Mouse (Mus musculus) frontal cortex, adult (tissue): Measurements from ENCODE around the gene Slco2a1.

ENCODE experiments used
- ATAC-seq: cut with Nextera tagmentation; 2 replicates; pipeline ENCODE4 v1.9.2; 2017; ENCODE audit warnings: mild to moderate bottlenecking, moderate library complexity, mixed read lengths; ENCODE audit not compliant: low TSS enrichment

Gene Slco2a1

DNA sequence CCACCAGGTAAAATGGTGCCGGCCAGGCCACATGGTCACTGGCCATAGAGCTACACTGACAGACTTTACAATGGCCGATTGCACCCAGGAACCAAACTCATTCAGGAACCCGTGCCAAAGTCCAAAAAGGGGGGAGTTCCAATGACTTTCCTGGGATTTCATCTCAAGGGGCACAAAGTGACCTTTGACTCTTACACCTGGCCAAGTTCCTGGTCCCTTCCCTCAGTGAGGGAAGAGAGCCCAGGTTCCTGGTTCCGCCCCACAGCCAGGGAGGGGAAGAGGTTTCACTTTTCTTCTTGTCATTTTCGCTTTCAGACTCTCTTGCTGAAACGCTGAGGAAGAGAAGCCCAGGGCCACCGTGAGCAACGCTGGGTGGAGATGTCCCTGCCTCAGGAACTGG is at the start of gene Slco2a1:
Gene Slco2a1, plus strand, starts transcription at position 251 of the 400 bp plus-strand sequence.
- no peak for ATAC-seq

DNA sequence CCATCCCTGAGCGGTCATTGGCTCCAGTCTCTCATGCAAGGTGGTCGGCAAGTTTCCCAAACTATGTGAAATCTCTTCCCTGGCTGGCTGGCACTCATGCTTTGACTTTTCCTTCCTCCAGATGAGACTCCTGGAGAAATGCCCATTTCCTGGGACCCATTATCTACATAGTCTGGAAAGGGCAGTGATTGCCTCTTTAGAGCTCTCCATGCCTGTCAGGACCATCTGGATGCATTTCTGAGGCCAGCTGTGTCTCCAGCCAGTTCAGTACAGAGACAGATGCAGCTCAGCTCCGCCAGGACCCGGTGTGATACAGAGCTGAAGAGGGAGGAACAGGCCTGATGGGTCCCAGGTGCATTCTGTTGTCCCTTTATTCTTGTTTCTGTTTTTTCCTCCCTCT is 46.3 kb upstream of the Slco2a1 start:
- no peak for ATAC-seq

DNA sequence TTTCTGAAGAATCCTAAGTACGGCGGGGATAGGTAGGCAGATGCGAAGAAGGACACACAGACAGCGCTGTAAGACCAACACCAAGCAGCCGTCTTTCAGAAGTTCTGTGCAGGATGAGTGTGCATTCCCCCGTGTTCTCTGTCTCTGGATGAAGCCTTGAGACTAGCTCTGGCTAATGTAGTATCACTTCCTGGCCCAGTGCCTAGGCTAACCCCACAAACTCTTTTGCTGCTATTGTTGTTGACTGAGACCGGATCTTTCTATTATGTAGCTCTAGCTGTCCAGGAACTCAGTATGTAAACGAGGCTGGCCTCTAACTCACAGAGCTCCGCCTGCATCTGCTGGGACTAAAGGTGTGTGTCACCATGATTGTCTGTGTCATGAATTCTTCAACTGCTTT is 43.6 kb upstream of the Slco2a1 start:
- no peak for ATAC-seq

DNA sequence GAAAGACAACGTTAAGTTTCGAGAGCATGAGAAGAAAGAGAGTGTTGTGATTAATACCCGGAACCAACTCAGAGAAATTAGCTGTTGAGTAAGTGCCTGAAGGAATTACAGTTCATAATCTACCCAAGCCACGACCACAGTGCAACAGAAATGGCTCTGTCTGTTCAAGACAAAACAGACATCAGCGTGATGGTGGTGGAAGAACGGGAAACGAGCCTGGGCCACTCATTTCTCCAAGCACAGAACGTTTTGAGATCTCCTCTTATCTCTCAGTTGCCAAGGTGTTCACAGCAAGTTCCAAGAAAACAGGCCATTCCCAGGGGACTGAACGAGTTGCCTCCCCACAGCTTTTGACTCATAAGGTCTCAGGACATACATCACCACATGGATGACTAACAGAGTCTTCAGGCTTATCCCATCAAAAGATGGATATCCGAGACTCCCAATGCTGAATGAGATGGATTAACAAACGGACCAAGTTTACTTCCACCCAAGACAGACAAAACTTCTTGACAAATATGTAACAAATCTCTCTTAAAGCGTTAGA is 42.0 kb upstream of the Slco2a1 start:
- no peak for ATAC-seq

DNA sequence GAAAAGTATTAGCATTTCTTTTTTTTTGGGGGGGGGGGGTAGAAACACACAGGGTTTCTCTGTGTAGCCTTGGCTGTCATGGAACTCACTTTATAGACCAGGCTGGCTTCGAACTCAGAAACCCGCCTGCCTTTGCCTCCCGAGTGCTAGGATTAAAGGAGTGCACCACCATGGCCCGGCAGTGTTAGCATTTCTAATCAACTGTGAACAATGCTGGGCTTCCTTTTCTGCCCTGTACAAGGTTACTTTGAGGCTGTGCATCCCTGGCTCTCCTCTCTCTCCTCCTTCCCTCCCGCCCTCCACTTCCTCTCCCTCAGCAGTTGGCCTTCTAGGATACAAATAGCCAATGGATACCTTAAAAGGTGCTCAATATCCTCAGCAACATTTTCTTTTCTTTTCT is 39.8 kb upstream of the Slco2a1 start:
- no peak for ATAC-seq

DNA sequence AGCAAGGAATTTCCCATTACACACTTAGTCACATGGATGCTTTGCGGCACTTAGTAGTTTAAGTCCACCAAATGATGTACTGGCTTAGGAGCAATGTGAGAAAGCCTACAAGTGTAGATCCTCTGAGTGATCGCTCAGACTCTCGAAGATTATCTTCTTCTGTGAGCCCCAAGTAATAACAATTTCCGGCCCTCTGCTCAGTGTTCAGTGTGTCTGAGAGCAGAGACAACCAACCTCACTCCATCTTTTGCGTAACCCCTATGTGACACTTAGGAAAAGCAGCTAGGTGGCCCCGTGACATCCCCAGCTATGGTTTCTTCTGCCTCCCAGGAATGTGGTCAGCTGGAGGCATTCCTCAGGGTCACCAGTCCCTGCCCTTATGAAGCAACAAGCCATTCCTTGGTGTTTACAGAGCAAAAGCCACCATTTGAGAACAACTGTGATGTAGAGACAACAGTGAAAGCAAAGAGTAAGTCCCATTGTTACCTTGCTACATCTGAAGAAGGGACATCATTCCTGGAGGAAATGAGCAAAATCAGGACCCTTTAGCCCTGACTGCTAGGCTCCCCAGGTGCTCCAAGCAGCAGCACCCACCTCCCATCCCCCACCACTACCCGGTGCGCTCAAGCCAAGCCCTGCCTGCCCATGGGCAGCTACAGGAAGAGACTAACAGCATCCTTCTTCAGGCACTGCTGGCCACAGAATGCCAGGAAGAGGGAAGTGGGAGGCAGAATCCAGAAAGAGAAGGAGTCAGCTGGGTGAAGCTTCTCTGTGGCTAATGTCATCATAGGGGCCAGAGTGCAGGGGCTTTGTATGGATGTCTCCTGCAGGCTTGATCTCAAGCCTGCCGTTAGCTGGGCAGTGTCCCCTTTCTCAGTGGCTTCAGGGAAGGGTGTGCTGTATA is 37.2 kb upstream of the Slco2a1 start:
- ATAC-seq = no peak

DNA sequence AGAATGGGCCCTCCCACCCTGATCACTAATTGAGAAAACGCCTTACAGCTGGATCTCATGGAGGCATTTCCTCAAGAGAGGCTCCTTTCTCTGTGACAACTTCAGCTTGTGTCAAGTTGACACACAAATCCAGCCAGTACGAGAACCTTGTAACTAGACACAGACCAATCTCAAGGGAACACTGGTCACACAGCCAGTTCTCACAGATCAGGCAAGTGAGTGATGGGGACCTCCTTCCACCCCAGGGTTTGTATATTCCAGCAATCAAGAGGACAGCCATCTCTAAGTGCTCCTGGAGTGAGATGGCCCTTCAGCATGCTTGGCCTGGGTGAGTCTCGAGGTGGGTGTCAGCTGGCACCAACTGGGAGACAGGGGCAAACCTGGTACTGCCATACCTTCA is 32.6 kb upstream of the Slco2a1 start:
- no peak for ATAC-seq

DNA sequence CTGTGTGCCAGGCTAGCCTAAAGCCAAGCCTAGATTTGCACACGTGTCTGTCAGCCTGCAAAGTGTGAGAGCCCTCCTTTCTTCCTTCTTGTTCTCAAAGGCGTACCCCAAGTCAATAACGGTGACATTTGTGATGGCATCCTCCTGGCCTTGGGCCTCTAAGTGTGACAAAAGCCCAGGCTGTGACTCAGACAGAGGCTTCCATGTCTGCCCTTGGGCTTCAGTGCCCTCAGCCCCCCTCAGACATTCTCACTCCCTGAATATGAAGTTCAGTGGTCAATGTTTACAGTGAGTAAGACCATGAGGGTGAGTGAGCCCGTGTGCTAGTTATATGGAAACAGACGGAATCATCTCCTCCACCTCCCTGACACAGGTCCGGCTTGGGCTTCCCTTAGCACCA is 29.8 kb upstream of the Slco2a1 start:
- no peak for ATAC-seq

DNA sequence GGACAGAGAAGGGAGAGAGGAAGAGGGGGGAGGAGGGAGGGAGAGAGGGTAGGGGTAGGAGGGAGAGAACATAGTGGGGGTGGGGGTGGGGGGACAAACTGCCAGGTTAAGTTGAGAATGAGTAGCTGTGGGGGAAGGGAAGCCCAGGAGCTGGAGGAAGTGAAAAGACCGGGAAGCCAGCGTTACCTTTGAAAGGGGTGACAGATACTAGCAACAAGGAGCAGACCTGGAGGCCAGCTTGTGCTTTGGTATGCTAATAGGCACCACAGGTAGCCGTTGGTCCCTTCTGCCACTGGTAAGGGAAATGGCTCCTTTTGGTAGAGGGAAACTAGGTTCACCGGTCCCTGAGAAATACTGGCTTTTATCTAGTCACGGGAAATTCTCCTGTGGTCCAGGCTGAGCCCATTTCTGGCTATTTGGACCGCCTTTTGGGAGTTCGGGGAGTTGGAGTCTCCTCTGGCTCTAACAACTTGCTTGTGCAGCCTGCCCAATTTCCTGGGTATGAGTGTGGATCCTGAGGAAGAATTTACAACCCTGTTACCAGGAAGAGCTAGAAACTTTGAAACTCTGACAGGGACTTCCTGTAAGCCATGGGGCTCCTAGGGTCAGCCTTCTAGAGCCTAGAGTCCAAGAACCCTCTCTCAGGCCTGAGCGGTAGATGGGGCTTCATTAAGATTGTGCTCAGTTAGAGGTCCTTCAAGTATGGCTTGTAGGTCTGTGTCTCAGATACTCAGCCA is 27.0 kb upstream of the Slco2a1 start:
- no peak for ATAC-seq

DNA sequence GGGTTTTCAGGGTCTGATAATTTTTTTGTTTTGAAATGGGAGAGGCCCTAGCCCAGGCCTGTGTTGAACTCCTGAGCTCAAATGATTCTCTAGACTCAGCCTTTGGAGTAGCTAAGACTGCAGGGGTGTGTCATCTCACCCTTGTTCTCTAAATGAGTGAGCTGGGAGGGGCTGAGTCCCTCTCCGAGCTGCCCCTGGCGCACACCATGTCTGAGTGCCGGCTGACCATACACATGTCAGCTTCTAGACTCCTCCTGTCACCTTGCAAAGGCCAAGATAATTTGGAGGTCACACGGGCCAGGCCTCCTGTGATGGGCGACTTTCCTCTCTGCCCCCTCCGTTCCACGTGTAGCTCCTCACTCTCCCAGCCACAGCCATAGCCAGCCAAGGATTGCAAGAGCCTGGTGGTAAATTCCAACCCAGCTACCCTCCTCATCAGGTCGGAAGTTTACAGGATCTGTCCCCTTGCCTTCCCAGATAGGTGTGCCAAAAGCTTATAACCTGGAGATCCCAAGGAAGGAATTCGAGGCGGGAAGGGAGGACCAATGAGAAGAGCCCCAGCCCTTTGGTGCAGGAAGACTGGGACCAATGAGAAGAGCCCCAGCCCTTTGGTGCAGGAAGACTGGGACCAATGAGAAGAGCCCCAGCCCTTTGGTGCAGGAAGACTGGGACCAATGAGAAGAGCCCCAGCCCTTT is 26.3 kb upstream of the Slco2a1 start:
- no peak for ATAC-seq

DNA sequence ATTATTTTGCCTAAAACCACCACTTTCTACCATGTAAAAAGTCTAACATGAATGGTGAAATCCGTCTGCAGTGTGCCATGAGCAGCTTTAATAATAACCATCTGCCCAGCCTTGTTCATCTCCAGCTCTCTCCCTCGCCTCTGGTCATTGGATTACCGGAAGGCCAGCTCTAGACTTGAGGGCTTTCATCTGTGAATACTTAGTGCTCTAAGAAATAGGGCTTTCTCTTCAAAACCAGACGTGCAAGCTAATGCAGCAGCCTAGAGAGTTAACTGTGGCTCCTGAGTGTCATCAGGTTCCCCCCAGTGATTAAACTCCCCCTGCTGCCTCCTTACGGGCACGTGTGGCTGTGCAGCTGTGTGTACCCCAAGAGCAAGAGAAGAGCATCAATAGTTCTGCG is 25.2 kb upstream of the Slco2a1 start:
- ATAC-seq = no peak

DNA sequence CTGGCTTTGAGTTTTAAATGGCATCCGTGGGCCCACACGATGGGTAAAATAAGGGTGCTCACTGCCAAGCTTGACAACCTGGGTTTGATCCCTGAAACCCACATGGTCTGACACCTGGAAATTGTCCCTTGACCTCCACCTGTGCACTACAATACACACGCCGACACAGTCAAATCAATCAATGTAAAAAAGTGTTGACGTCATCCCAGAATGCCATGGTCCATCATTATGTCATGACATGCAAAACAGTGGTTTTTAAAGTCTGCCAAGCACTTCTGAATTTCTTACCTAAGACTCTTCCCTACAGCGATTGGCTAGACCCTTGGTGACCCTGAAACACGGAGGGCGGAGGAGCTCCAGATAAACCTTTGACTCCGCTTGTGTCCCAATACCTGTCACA is 23.9 kb upstream of the Slco2a1 start:
- ATAC-seq = no peak

DNA sequence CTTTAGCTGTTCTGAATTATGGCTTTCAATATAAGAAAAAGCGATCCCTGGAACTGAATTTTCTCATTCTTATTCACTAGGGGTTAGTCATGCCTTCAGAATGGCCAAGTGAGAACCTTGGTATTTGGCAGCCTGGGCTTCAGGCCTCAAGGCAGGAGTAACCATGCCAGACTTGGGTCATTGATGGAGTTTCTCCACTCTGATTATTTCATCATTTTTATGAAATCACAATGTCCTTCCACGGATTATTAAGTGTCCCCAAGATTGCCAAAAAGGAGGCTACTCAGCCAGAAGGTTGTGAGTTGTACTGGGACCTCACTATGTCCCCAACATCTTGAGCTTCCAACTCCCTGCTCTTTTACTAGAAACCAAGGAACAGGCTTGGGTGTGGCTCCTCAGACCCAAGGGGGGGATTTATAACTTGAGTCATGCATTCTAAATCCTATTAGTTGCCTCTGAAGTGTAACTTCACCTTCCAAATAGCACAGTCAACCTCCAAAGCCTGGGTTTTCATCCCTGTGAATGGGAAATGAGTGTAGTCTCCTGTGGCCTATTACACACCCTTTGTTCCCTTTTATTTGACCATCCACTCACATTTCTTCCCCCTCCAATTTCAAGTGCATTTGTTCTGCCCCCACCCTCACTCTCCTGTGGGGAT is 16.0 kb upstream of the Slco2a1 start:
- ATAC-seq = no peak

DNA sequence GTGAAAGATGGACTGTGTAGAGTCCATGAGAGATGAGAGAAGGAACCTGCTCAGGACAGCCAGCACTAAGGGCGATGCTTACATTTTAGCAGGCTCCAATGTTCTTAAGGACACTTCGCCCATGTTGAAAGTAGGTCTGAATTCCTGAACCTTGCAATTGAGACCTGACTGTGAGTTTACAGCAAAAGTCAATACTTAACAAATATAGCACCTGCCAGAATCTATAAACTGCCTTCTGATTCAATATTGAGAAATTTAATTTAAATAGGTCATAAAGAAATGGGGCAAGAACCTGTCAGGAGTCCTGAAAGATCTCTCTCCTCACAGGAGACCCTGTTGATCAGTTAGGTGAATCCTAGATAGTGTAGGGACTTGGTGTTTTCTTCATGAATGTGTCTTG is 12.6 kb upstream of the Slco2a1 start:
- ATAC-seq = no peak

DNA sequence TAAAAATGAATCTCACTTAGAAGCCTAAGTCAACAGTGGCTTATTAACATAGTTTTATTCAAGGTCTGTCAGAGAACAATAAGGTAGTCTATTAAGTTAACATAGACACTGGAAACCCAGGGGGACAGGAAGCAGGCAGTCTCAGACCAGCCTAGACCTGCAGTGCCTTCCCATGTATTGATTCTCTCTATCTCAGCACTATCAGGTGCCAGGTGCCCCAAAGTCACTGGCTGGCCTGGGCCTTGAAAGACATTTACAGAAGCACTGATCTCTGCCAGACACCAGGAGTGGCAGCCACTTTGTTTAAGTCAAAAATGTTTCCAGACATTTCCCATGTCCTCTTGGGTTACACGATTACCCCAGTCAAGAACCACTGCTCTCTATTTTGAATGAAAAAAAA is 11.4 kb upstream of the Slco2a1 start:
- ATAC-seq = no peak

DNA sequence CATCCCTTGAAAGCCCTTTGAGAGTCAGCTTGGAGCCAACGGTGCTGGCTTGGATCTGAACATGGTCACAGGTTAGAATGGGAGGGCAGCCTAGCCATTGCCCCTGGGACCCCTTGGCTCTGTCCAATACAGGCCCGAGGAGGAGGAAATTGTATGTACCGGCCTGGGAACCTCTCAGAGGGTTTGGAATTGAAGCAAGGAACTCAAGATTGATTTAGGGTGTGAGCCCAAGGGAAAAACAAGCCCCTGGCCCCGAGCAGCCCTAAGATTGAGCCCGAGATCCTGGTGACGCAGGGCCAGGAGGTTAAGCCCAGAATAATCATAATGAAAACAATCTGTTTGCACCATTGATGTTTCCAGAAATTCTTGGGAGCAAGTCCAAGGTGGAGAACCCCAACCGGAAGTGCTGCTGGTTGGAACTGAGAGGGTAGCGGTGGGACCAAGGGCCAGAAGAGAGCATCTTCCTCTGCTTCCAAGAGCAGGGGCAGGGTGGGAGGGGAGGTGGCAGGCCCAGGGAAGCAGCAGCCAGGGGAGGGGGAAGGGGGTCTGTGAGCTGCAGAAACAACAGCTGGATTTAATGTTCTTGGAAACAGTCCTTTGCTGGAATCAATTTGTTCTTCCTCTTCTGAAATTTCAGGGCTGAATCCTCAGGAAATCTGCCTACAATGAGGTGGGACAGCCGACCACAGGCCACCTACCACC is 10.6 kb upstream of the Slco2a1 start:
- ATAC-seq = no peak

DNA sequence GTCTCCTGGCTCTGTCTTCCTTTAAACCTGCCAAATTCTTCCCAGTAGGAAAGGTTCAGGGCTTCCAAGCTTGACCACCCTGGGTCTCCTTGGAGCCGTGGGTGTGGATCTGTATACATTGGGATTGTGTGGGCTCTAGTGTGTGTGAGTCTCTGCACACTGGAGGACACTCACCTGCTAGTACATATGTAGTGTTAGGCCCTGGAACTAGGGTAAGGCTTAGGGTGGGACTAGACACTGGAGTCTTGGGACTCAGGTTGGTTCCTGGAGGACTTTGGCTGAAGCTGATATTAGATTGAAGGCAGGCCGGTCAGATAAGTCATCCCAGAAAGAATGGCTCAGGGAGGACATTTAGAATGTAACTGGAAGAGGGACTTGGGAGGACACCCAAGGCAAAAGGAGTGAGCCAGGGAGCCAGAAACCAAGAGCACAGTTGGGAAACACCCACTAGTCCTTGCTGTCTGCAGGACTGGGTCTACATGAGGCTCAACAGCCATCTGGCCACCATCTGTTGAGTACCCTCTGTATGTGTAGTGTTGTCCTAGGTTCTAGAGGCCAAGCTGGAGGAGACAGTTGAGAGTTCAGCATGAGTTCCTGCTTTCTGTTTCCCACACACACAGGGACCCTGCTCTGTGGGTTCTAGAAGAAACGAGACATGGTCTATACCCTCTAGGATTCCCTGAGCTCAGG is 9.4 kb upstream of the Slco2a1 start:
- ATAC-seq = no peak

DNA sequence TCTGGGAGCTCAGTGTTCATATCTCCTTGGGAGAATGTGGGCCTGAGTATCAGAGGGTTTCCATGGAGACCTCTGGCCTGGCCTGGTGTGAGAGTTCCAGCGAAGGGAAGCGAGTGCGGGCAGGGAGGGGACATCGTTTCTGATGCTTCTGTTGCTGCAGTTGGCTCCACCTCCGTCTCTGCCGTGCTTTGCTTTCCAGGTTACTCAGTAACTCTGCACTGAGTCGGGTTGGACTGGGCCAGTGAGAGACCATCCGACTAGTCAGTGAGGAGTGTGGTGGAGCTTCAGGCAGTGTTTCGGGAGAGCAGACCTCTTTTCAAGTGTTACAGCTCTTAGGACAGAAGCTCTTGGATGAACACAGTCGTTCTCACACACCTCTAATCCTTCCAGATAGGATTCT is 8.6 kb upstream of the Slco2a1 start:
- ATAC-seq = no peak

DNA sequence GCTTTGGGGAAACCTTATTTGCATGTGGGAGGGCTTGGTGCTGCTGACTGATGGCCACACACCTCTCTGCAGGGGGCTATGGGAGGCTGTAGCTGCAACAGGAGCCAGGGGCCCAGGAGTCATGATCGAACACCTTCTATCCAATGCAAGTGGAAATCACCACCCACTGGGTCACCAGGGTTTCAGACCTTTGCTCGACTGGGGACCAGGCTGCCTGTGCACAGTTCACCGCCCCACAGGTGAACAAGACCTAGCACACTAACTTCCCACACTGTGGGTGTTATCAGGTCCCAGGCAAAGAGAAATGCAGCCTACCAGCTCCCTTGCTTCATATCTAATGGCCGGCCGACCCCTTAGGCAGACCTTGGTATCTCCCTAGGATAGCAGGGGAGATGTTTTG is 8.1 kb upstream of the Slco2a1 start:
- no peak for ATAC-seq

DNA sequence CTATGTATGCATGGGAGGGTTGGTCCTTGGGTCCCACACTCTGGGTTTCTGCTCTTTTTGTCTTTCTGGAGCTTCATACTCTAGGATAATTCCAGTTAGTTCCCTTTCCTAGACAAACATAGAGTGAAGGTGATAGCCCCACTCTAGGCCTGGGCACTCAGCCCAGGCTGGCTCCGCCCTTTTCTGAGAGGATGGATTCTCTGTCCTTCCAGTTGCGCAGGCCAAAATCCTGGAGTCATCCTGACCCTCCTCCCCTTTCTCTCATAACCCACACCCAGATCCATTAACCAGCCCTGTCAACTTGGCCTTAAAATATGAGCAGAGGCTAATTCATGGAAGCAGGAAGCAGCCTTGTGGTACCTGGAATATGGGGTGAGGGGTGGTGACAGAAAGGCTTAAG is 6.7 kb upstream of the Slco2a1 start:
- ATAC-seq = no peak

DNA sequence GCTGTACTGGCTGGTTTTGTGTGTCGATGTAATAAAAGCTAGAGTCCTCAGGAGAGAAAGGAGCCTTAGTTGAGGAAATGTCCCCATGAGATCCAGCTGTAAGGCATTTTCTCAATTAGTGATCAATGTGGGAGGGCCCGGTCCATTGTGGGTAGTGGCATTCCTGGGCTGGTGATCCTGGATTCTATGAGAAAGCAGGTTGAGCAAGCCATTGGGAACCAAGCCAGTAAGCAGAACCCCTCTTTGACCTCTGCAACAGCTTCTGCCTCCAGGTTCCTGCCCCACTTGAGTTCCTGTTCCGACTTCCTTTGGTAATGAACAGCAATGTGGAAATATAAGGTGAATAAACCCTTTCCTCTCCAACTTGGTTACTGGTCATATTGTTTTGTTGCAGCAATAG is 6.1 kb upstream of the Slco2a1 start:
- no peak for ATAC-seq
